Mouse (Mus musculus): Measurements from ENCODE around the gene Gm21095. TPM values are rescaled to one million over a fixed set of nuclear protein-coding genes. Genes with fewer than 3 reads are reported as not detected.

Gm21095 gene
- polyA plus RNA-seq (2014; fragmentation: Illumina TruSeq; extraction: RNeasy Lipid Tissue Mini Kit (QIAGEN cat#74804)), result not detected

DNA sequence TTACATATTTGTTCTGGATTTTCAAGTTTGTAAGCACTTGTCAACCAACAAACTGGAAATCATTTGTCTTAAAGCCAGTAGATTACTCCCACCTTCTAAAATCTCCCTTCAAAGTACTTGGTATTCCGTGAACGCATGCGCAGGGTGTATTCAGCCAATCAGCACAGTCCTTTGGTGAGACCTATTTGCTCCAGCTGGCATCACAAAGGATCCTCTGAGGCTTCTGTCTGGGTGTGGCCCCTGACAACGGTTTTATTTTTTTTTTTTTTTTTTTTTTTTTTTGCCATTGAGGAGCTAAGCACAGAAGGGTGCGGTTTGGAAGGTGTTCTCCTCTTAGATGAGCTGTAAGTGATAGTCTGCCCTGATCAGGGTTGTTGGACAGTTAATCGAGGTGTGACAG, at the start of gene Gm21095:
Gene Gm21095, plus strand, starts transcription at position 301 of the 400 bp plus-strand sequence.

